Mouse (Mus musculus) v-Abl transformed pro-B cells (cell line): ENCODE results near the gene Ripk4.

Source experiments
- in situ Hi-C, 2 experiments: fragments of 400-800 bp; cut with MboI; formaldehyde crosslinking; loops; one replicate each; pipeline ENCODE4 v1.15.1; 2025; ENCODE audit not compliant: unreplicated experiment in 2 of 2

Gene Ripk4

DNA sequence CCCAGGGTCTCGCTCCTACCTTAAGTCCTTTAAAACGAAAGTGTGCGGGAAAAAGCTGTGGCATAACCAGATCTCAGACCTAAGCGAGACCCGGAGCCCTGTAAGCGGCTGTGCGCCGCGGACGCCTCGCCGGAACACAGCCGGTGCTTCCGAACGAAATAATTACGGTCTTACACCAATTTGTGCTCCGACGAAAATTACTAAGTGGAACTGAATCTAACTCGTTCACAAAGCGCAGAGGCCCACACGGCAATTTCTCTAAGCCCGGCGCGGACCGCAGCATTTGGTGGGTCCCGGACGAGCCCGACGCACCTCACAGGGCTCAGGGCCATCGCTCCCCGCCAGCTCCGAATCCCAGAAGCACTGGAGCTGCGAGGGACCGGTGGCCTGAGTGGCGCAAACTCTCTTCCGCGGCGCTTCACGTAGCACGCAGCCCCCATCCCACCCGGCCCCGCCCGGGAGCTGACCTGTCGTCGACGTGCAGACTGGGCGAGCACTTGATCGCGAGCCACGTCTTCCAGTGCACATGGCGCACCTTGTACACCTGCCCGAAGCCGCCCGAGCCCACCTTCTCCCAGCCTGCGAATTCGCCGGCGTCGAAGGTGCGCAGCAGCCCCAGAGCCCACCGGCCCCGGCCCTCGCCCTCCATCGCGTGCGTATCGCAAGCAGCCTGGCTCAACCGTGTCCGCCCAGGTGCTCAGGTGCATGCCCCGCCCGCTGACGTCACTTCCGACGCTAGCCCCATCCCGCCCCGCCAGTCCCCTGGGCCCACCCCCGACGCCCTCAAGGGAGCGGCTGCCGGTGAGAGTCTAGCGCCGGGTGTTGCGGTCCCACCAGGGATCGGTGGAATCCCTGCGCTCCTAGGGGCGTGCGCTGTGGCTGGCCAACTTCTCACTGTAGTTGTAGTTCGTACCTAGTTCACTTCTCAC is at the start of gene Ripk4:
Ripk4 (minus strand) TSS at position 727 of the 929 bp plus-strand sequence.
- in situ Hi-C loops: no loop called here

GRCm38 (mm10) chr16:97808881-97809280 is 45.3 kb upstream of the Ripk4 start:
- in situ Hi-C loops: no loop called here

GRCm38 (mm10) chr16:97805646-97806045 is 42.1 kb upstream of the Ripk4 start:
- in situ Hi-C loops: no loop called here

GRCm38 (mm10) chr16:97804680-97805547 is 41.3 kb upstream of the Ripk4 start:
- in situ Hi-C loops: loop anchor here (5.0 kb wide), 1 partner anchor 77 kb away; no protein-coding TSS in a partner anchor

DNA sequence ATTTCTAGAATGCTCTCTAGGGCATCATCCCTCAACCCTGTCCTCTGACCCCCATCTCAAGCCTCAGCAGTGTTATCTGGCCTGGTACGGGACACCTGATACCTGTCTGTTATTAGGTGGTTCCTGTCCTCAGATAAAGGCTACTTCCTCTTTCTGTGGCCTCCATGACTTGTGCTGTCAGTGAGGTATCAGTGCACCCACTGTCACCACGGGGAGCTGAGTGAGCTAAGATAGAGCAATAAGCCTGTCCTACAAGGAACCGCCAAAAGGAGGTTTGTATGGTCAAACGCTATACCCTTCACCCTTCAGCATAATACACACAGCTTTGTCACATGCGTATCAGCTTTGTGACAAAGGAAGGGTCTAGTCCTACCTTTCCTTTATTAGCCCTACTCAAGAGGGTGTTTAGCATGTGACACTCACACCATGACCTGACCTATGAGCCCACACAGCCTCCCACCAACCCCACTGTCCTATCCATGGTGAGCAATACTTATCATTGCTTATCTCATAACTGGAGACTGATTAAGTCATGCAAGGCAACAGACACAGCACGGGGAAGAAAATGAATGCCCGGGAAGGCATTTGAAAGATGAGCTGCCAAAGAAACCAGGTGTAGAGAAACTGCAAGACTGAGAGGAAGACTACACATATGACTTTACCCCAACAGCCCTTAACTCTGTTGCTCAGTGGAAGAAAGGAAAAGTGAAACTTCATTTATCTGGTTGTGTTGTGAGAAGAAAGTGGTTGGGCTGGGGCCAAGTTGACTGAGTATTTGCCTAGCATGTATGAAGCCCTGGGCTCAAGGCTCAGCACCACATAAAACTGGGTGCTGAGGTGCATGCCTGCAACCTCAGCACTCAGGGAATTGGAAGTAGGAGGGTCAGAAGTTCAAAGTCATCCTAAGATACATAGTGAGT is 34.6 kb upstream of the Ripk4 start:
- in situ Hi-C loops: no loop called here

DNA sequence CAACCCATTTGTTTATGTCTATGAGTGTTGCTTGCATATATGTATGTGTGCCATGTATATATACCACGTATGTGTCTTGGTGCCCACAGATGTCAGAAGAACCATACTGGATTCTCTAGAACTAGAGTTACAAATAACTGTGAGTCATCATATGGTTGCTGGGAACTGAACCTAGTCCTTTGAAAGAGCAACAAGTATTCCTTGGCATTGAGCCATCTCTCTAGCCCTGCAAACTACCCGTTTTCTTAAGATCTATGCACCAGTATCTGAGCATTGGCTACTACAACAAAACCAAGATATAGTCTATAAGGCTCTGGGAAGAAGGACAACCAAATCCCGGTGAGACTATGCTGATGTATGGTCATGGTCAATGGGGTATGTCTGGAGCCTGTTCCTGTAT is 33.6 kb upstream of the Ripk4 start:
- in situ Hi-C loops: no loop called here

- in situ Hi-C loops: no loop called here
Measured at GRCm38 (mm10) chr16:97794256-97794655, 30.7 kb upstream of the Ripk4 start.

GRCm38 (mm10) chr16:97783057-97783456 is 19.5 kb upstream of the Ripk4 start:
- in situ Hi-C loops: no loop called here

DNA sequence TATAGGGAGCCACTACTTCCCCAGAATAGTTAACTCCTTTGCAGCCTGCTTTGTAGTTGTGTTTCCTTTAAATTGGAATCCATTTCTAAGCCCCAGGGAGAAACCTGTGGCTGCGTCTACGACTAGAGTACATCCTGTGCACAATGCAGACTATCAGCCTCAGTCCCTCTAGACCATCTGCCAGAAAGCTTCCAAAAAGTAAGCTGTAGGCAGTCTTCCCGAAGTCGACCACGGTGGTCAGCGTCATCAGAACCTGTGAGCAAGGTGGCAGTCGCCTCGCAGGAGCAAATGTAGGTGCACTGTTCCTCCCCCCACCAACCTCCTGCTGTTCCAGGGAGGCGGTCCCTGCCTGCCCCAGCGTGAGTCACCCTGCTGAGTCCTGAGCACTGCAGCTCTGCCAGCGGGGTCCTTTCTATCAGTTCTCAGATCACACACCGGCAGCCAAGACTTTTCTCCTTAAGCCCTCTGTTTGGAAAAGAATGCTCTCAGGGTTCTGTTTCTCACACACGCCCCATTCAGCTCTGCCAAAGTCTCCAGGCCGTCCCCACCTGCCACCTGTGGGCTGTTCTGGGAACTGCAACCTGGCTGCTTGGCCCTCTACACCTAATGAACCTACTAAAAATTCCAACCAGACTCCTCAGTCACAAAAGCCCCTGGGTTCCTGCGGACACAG is 14.9 kb upstream of the Ripk4 start:
- in situ Hi-C loops: no loop called here

DNA sequence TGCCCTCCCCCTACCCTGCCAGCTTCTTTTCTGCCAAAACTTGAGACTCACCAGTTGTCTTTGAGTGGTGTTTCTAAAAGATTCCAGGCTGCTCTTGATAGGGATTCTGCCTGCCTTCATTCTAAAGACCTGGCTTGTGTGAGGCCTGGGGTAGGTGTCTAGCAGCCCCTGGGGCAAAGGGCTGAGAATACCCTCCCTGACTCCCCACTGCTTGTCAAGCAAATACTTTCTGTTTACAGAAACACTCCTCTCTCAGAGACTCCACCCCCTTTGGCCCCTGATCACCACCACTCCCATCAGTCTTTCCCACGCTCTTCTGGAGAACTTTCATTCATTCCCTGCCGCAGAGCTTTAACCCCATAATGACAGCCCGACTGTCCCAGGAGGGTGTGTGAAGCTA is 2.9 kb upstream of the Ripk4 start:
- in situ Hi-C loops: no loop called here

- in situ Hi-C loops: no loop called here
Measured at GRCm38 (mm10) chr16:97764626-97765025, 1.0 kb upstream of the Ripk4 start.

- in situ Hi-C loops: no loop called here
Measured at GRCm38 (mm10) chr16:97763990-97764340, 378 bp upstream of the Ripk4 start.

- in situ Hi-C loops: no loop called here
Measured at GRCm38 (mm10) chr16:97761782-97762181, 1.8 kb downstream of the Ripk4 start.

DNA sequence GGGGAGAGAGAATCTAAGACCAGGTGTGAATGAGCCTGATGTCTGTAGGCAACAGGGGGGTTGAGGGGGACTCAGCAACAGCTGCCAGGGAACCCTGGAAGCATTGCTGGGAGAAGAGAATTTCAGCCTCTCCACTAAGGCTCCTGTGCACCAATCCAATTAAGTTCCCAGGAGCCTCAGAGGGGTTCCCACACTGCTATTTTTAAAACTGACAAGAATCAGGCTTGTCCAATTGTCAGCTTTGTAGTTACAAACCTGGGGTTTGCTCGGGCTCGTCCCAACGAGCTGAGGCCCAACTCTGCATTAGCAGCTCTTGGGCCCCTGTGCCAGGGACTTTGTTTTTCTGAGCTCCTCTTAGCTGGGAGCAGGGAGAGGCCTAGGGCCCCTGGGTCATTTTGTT is 3.9 kb downstream of the Ripk4 start:
- in situ Hi-C loops: no loop called here

DNA sequence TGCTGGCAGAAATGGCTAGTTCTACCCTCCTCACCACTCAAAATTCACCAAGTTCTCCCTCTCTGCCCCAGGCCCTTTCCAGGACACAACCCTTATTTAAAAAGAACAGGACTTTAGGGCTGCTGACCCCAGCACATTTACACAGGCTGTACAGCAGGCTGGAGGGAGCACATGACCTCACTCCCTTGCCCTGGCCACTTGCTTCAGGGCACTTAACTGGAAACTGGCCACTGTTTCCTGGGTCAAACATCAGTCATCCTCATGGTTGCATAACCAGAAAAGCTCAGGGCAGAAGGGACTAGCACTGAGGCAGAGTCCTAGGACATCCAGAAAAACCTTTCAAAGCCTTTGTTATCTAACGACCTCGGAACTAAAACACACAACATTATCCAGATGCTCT is 5.3 kb downstream of the Ripk4 start:
- in situ Hi-C loops: no loop called here

DNA sequence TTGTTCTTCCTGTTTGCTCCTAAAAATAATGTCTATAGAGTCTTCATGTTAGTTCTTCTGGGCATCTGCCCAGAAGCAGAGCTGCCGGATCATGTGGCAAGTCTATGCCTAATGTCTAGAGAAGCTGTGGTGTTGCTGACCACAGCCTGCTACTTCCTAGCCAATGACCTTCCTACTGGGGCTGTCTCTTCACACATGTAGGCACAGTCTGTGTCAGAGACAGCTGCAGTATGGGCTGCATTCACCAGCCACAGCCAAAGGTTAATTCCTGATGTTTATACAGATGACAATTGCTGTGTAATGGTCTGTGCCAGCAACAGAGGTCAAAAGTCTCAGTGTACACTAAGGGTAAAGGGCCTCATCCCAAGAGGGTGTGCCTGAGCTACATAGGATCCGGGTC is 7.1 kb downstream of the Ripk4 start:
- in situ Hi-C loops: no loop called here

- in situ Hi-C loops: no loop called here
Measured at GRCm38 (mm10) chr16:97752316-97752941, 11.2 kb downstream of the Ripk4 start.

DNA sequence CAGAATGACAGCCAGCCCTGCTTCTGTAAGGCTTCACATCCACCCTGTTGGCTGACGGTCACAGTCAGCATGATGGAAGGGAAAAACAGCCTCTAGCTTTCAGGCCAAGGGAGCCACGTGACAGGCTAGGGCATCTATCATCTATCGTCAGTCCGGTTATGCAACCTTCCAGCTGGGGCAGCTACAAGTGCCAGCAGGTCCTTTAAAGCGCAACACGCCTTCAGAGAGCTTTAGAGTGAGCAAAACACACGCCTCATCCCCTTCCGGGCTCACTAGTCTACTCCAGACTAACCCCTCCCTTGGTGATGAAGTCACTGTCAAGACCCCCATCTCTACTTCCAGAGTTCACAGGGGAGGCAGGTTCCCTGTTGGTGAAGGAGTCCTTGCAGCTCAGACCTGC is 11.7 kb downstream of the Ripk4 start:
- in situ Hi-C loops: no loop called here

GRCm38 (mm10) chr16:97748421-97748820 is 15.2 kb downstream of the Ripk4 start:
- in situ Hi-C loops: no loop called here

DNA sequence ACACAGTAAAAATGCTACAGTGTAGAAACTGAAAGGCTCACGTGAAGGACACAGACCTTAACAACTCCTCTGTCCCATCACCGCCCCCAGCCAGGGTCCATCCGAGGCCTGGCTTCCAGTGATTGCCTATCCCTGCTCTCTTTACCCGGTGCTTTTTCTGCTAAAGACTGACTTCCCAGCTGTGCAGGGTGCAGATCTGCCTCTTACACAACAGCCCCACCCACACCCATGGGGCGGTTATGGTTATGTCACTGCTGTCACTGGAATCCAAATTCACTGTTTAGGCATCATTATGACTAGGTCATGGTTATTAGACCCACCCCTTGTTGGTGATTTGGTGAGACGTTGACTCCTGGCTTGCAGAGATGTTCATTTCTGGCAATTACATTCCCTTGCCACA is 25.6 kb downstream of the Ripk4 start:
- in situ Hi-C loops: no loop called here
